Mouse (Mus musculus) cerebellum, adult 2 months (tissue): Measurements from ENCODE around the gene Rab6a. TPM values are rescaled to one million over a fixed set of nuclear protein-coding genes. Genes with fewer than 3 reads are reported as not detected.

ENCODE experiments used
- DNase-seq, 2 experiments: peaks; one replicate each; pipeline ENCODE4 v3.0.0; 2021
- H3K27ac ChIP-seq: fragments of 200-500 bp; 2 replicates; pipeline ENCODE4 v1.5.1; 2012; ENCODE audit warnings: low read length, control low read depth, inconsistent platforms; ENCODE audit not compliant: insufficient read depth
- H3K27me3 ChIP-seq: fragments of 200-500 bp; 2 replicates; pipeline ENCODE4 v1.6.1; 2012; ENCODE audit warnings: inconsistent platforms, mild to moderate bottlenecking, low read length, moderate library complexity; ENCODE audit not compliant: control insufficient read depth, insufficient read depth
- H3K4me1 ChIP-seq: fragments of 200-500 bp; 2 replicates; pipeline ENCODE4 v1.6.1; 2011; ENCODE audit warnings: low read length; ENCODE audit not compliant: control insufficient read depth, insufficient read depth
- H3K4me3 ChIP-seq: fragments of 200-500 bp; replicated peaks from 2 replicates; pipeline ENCODE3; 2011; ENCODE audit warnings: mild to moderate bottlenecking, low read depth, low read length, control low read depth; ENCODE audit not compliant: insufficient read depth
- CTCF ChIP-seq: fragments of 200-500 bp; IDR thresholded peaks from 2 replicates; pipeline ENCODE4 v1.5.1; 2011; ENCODE audit warnings: low read depth, mild to moderate bottlenecking, control low read depth, low read length, moderate library complexity, borderline replicate concordance; ENCODE audit not compliant: insufficient read depth
- POLR2A ChIP-seq: fragments of 200-500 bp; IDR thresholded peaks from 2 replicates; pipeline ENCODE4 v1.6.1; 2011; ENCODE audit warnings: low read length, control low read depth, borderline replicate concordance; ENCODE audit not compliant: insufficient read depth
- WGBS: fragments of 180-500 bp; shearing (Covaris S2); methylation state at CpG from one replicate; pipeline ENCODE4 v1.1.7; 2018; 5-methylcytosine and 5-hydroxymethylcytosine counted together
- polyA plus RNA-seq: library from polyadenylated mRNA; depleted of rRNA; stranded (reverse); fragments of >200 nt; gene quantifications from 2 replicates; pipeline ENCODE4 v1.2.3, GENCODE M21; 2012

Gene Rab6a
- polyA plus RNA-seq, 1 experiment, result 259 TPM

DNA sequence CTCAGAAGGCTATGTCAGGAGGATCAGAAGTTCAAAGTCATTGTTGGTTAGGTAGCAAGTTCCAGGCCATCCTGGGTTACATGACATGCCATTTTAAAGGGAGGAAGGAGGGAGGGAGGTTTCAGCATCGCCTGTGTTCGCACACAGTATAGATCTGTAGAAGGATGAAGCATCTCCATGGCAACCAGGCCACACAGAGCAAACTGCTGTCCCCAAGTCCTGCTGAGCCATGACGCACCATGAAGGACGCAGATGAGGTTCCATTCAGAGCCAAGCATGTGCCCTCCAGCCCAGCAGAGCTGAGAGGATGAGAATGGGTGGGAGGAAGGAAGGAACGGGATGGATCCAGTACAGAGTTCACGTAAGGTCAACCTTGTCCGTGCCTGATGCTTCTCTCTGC lies 66.2 kb downstream of the Rab6a start:
- TF ChIP-seq CTCF, result no peak
- TF ChIP-seq POLR2A, result no peak
- WGBS, result 35% methylated on average over 7 of the region's 7 CpGs
- DNase-seq, result no peak
- no peak overlapping the region for H3K4me3 ChIP-seq
- H3K27ac ChIP-seq, result no peak overlapping the region
- H3K27me3 ChIP-seq, result no peaks in the 10 kb centered on the region
- no peaks in the 10 kb centered on the region for H3K4me1 ChIP-seq

- 40% methylated on average over 2 of the region's 2 CpGs for WGBS
- no peaks in the 10 kb centered on the region for H3K4me1 ChIP-seq
- no peak overlapping the region for H3K4me3 ChIP-seq
- DNase-seq, result no peak
- H3K27ac ChIP-seq, result no peak overlapping the region
- TF ChIP-seq POLR2A (no peak), CTCF (no peak)
- no peaks in the 10 kb centered on the region for H3K27me3 ChIP-seq
Observed at GRCm38 (mm10) chr7:100674941-100675340, 67.7 kb downstream of the Rab6a start.

GRCm38 (mm10) chr7:100678052-100678451 lies 70.8 kb downstream of the Rab6a start:
- no peak for DNase-seq
- Histone ChIP-seq H3K27ac (no peak overlapping the region), H3K4me3 (no peak overlapping the region), H3K27me3 (no peaks in the 10 kb centered on the region), H3K4me1 (no peaks in the 10 kb centered on the region)
- no peak for TF ChIP-seq CTCF
- no peak for TF ChIP-seq POLR2A
- WGBS, result 77% methylated on average over 5 of the region's 5 CpGs

GRCm38 (mm10) chr7:100678948-100679880 lies 72.0 kb downstream of the Rab6a start:
- no peak for TF ChIP-seq CTCF
- no peak for TF ChIP-seq POLR2A
- Histone ChIP-seq H3K27ac (no peak overlapping the region), H3K4me3 (no peak overlapping the region), H3K27me3 (no peaks in the 10 kb centered on the region), H3K4me1 (no peaks in the 10 kb centered on the region)
- DNase-seq, result no peak
- 68% methylated on average over 15 of the region's 15 CpGs for WGBS

DNA sequence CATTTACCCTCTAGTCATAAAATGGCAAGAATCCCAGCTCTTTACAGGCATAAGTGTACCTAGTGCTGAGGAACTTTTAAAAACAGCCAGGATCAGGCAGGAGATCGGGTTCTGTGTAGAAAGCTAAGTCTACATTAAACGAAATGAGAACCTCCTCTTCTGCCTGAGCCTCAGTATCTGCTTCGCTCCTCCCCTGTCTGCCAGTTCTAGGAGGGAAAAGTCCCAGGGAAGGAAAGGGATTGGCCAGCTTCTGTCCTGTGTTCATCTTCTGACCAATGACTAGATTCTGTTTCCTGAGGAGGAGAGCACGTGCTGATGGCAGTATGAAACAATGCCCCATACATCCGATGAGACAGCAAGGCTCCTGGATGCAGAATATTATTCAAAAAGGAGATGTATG lies 73.9 kb downstream of the Rab6a start:
- Histone ChIP-seq H3K27ac (no peak overlapping the region), H3K27me3 (no peaks in the 10 kb centered on the region), H3K4me3 (no peak overlapping the region), H3K4me1 (no peaks in the 10 kb centered on the region)
- DNase-seq, result no peak
- WGBS, result 49% methylated on average over 5 of the region's 5 CpGs
- no peak for TF ChIP-seq POLR2A
- TF ChIP-seq CTCF, result no peak

- Histone ChIP-seq H3K4me1 (no peaks in the 10 kb centered on the region), H3K27me3 (no peaks in the 10 kb centered on the region), H3K27ac (no peak overlapping the region), H3K4me3 (no peak overlapping the region)
- WGBS, result 82% methylated on average over 1 of the region's 1 CpGs
- TF ChIP-seq POLR2A, result no peak
- no peak for TF ChIP-seq CTCF
- no peak for DNase-seq
Observed at GRCm38 (mm10) chr7:100683241-100683640, 76.0 kb downstream of the Rab6a start.

- no peak for DNase-seq
- TF ChIP-seq POLR2A (no peak), CTCF (no peak)
- 77% methylated on average over 5 of the region's 5 CpGs for WGBS
- no peaks in the 10 kb centered on the region for H3K4me1 ChIP-seq
- H3K27ac ChIP-seq, result no peak overlapping the region
- no peaks in the 10 kb centered on the region for H3K27me3 ChIP-seq
- H3K4me3 ChIP-seq, result no peak overlapping the region
Observed at GRCm38 (mm10) chr7:100684081-100684480, 76.9 kb downstream of the Rab6a start.

DNA sequence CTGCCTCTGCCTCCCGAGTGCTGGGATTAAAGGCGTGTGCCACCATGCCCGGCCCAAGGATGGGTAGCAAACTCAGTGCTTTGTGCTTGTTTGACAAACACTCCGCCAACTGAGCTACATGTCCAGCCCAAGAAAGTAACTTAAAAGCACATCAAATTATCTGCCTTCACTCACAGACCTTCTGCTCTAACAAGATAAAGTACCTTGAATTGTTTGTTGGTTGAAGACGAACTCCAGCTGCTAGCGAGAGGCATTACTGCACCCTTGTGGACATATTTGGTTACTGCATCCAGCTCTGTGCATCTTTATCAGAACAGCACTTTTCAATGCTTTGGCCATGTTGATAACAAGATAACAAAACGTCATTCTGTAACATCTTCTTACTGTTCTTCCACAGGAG lies 77.3 kb downstream of the Rab6a start:
- Histone ChIP-seq H3K4me3 (no peak overlapping the region), H3K27me3 (no peaks in the 10 kb centered on the region), H3K4me1 (no peaks in the 10 kb centered on the region), H3K27ac (no peak overlapping the region)
- no peak for TF ChIP-seq POLR2A
- peak; percentile 50; the same call in 1 of the 2 replicates for TF ChIP-seq CTCF
- DNase-seq, result peak; percentile 31 to 33
- WGBS, result 58% methylated on average over 7 of the region's 7 CpGs
